Mouse (Mus musculus): ENCODE data around the gene Fndc8. TPM values are rescaled to one million over a fixed set of nuclear protein-coding genes. Genes with fewer than 3 reads are reported as not detected.

Gene Fndc8
- total RNA-seq (2021) = not detected

DNA sequence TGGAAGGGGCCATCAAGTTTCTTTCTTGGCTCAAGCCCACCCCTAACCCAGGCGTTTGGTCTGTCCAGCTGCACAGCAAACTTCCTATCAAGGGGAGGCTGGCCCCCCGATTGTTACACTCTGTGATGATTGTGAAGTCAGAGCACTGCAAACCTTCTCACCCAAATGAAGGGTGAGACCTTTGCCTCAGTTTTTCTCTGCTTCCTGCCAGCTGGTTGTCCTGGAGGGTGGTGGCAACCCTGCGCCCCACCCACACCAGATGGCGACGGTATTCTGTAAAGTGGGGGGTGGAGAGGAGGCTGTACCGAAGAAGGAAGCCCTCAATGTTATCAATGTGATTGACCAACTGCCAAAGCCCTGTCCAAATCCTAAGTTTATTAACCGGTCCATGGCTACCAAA is at the start of gene Fndc8:
Gene Fndc8 (plus strand): TSS at position 189 of the 400 bp plus-strand sequence.
- intact Hi-C loops (cut with DNase I) = loop anchor here (2.0 kb wide), 1 partner anchor 73 kb away; no protein-coding TSS in a partner anchor
- DNase-seq = no peak

DNA sequence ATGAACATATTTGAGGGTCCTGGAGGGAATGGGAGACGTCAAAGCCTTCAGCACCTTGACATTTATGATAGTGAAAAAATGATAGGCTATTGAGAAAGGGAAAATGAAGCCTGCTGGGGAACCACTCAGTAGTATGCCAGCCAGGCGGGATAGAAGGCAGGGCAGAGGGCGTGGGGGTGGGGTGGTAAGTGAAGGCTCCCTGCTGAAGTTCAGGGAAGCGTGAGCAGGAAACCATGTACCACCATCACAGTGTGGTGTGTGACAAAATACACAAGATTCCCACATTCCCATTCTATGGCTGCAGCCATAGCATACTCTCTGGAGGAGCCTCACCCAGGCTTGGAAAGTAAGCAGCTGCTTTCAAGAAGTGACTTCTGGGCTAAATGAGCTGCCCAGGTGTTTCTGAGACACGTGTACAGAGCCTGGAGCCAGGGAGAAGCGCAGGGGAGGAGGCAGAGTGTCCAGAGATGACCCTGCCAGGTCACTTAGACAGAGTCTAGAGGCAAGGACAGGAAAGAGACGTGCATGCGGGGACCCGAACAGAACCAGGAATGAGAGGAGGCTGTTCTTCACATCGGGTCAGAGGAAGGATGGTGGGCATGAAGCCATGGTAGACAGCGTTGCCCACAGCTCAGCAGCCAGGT is 47.0 kb upstream of the Fndc8 start:
- no peak for DNase-seq
- intact Hi-C loops (cut with DNase I) = no loop called here

DNA sequence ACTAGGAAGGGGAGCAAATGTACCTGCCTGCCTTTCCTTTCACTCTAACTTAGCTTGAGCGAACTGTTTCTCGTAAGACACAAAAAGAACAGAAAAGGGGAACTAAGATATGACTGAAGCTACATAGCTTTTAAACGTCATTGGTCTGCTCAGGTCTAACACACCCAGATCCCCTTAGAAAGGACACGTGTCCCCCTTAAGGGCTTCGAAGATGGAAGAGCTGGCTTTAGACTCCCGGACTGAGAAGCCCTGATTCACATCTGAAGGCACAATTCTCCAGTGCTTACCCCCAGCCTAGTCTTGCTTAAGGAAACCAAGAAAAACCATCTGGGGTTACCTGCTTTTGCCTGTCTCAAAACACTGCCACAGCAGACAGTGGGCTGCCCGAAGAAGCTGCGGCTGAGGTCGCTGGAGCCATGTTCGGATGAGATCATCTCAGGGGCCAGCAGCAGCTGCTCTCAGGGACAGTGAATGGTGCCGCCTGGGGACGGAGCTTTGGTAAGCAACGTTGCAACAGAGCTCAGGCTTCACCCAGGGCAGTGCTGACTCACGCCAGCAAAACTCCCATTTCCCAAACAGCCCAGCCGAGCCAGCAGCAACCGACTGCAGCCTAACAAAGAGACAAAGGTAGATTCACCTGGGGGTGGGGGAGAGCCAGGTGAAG is 46.4 kb upstream of the Fndc8 start:
- intact Hi-C loops (cut with DNase I) = no loop called here
- DNase-seq = peak; percentile 64 to 66

DNA sequence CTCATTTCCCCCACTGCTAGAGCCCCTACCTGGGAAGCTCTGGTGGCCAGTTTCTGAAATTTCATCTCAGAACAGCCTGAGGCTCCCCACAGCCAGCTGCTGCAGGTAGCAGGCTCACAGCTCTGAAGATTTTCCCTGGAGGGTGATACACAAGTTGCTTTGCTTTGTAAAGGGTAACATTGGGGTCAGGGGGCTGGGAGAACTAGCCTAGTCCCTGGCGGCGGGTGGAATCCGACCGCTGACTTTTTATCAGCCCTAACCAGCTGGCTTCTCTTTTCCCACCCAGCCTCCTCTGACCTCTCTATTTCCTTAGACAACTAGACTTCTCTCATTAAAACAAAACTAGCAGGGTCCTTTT is 45.9 kb upstream of the Fndc8 start:
- DNase-seq = no peak
- intact Hi-C loops (cut with DNase I) = no loop called here

DNA sequence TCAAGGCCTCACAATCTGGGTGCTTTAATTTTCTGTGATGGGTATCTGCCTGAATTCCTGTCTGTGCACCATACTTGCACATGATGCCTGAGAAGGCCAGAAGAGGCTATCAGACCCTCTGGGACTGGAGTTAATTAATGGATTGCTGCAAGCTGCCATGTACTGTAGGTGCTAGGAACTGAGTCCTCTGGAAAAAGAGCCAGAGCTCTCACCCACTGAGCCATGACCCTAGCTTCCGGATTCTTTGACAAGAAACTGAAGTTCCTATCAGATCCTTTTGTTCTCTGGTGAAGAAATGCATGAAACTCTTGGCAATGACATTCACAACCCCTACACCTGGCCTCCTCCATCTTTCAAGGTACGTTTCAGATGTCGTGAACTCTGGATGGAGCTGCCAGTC is 45.0 kb upstream of the Fndc8 start:
- DNase-seq = no peak
- intact Hi-C loops (cut with DNase I) = no loop called here

DNA sequence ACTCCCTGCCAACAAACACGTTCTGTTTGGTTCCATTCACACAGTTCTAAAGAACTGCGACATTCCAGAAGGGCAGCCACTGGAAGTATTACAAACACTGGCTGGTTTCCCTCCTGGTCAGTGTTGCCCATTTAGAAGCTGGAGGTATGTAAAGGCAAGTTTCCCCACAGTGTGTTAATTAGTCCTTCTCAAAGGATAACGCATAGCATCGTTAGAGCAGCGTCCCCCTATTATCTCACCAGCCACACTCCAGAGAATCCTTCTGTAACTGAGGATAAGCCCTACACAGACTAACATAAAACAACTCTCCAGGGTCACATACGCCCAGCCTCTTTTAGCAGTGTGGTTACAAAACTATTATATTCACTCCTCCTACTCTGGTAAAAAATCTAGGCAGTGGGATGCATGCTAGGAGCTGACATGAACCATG is 44.3 kb upstream of the Fndc8 start:
- intact Hi-C loops (cut with DNase I) = no loop called here
- DNase-seq = no peak

DNA sequence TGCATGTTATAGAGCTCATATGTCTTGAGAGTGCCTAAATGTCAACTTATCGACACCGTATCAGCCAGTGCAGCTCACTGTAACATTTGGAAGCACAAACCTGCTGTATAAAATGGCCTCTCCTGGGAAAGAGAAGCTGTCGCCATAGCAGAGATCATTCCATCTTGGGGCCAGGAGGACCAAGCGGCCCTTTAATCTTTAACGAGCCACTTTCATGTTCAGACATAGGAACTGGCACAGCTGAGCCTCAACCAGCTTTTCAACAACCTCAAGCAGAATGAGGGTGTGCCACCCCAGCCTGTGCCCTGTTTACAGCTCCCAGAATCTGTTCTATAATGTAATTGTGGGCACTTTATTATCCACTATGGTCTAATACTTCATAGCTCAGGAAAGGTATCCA is 41.7 kb upstream of the Fndc8 start:
- no peak for DNase-seq
- intact Hi-C loops (cut with DNase I) = no loop called here

DNA sequence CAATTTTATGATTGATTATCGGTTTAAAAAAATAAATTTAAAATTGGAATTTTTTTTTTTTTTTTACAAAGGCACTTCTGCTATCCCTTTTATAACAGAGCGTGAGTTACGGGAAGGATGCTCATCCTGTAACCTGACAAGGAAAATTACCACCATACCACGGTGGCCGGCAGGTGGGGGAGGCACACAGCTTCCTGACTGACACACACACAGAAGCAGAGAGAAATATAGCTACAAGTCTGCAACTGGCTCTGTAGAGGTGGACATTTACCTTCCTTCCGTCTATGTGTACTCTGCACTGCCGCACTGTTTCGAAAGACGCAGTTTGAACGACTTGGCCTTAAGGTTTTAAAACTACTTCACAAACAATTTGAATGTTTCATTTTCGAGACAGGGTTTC is 39.8 kb upstream of the Fndc8 start:
- intact Hi-C loops (cut with DNase I) = no loop called here
- DNase-seq = no peak

DNA sequence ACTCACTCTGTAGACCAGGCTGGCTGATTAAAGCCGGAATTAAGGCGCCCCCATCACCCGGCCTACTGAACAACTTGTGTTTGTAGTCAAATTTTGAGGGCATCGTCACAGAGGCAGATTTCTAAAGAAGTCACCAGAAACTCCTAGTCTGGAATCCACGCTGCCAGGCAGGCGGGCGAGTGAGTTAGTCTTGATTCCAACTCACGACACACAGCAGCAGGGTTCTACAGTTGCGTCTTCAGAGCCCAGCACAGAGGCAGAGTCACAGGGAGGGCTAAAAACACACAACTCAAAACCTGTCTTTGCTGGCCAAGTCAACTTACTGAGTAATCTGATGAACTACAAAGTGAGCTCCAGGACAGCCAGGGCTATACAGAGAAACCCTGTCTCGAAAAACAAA is 39.4 kb upstream of the Fndc8 start:
- DNase-seq = no peak
- intact Hi-C loops (cut with DNase I) = no loop called here

DNA sequence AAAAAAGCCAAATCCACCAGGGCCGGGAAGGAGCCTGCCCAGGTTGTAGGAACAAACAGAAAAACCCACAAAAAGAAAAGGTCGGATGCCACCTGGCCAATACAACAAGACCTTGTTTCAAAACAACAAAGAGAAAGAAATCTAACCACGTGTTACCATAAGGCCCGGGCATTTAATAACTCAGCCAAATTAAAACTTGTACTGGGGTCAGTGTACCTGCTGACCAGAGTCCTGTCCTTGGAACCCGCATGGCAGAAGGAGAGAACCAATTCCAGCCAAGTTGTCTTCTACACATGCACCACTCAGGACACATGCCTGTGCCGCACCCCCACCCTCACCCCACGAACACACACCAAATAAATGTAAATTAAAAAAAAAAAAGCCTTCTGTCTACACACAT is 39.0 kb upstream of the Fndc8 start:
- DNase-seq = no peak
- intact Hi-C loops (cut with DNase I) = no loop called here

DNA sequence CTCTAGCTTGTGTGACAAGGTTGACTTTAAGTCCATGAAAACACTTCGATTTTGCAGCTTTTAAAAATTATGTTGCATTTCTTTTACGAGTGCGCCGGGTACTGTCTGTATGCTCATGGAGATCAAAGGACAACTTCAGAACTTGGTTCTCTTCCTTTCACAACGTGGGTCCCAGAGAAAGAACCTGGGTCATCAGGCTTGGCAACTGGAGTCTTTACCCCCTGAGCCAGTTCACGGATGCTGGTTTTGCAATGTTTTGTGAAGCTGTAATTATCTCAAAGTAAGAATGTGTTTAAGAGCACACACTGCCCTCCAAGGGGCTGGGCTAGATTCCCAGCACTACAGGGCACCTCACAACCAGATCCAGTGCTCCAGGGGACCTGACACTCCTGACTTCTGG is 37.8 kb upstream of the Fndc8 start:
- no peak for DNase-seq
- intact Hi-C loops (cut with DNase I) = no loop called here

DNA sequence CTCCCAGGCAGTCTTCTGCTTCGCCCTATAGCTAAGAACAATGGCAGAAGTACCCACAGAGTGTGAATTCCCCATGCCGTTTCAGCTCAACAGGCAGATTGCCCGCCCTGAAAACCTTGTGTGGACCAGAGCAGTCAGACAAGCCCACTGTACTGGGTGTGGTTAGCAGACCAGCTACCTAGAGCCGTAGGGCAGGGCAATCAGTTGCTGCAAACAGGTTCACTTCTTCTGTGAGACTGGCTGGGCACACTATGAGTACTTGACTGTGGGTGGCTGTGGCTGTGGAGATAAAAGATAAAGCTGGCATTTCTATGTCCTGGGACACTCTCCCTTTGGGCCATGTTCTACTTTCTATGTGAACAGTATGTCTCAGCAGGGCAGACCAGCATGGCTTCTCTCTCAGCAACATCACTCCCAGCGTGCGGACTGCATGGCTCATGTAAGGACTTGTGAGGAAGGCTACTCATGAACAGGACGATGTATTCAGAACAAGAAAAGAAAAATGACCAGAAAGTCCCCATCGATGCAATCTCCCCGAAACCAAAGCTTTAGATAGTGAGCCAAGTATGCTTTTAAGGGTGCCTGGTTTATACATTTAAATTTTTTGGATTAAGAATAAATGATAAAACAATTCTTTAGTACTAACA is 36.5 kb upstream of the Fndc8 start:
- intact Hi-C loops (cut with DNase I) = no loop called here

DNA sequence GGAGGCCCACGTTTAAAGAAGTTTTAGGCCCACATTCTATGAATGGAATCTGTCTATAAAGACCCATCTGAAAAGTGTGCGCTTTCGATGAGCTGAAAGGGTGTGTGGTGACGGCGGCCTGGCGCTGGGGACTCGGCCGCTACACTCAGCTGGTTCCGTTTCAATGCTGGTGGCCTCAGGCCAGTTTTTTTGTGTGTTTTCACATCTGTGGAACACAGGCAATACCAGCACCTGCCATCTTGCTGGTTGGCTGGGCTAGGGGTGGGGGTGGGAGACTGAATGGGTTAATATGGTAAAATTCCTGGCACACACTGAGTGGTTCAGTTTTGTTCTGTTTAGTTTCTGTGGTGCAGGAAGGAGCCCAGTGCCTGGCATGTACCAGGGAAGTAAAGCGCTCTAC is 35.9 kb upstream of the Fndc8 start:
- DNase-seq = no peak

More for the DNA sequence above, 36.5 kb upstream of the Fndc8 start:
- DNase-seq = no peak

DNA sequence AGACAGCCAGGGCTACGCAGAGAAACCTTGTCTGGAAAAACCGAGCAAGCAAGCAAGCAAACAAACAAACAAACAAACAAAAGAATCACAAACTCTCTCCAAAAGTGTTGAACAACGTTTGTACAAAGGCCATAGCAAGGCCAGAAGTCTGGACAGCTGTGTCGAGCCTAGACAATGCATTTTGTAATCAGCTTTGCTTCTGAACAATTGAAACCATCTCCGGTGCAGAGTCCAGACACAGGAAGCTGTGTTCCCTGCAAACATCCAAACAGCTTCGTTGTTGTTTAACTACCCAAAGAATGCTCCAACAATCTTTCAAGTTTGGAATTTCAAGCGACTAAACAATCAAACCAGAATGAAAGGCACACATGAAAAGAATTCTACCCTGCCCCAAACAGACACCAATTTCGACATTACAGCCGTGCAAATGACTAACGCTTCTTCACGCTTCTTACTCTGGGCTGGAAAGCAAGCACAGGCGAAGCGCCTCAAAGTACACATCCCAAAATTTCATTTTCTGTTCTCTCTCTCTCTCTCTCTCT is 34.5 kb upstream of the Fndc8 start:
- intact Hi-C loops (cut with DNase I) = no loop called here
- DNase-seq = no peak

More for the DNA sequence above, 35.9 kb upstream of the Fndc8 start:
- intact Hi-C loops (cut with DNase I) = no loop called here

DNA sequence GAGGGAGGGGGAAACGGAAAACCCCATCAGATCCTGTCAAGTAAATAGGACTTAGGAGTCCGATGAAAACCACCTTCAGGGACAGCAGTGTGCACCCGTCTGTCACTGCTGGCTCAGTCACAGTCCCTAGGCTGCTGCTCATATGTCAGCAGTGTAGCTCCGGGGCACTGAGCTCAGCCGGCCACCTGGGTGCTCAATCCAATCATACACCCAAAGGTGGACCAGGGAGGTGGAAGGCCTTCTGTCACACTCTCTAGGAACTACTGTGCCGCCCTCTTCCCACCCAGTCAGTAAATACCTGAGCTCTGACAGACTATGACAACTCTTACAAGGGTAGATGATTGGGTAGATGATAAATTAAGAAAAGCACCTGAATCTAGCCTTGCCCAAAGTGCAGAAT is 31.2 kb upstream of the Fndc8 start:
- intact Hi-C loops (cut with DNase I) = no loop called here
- no peak for DNase-seq

DNA sequence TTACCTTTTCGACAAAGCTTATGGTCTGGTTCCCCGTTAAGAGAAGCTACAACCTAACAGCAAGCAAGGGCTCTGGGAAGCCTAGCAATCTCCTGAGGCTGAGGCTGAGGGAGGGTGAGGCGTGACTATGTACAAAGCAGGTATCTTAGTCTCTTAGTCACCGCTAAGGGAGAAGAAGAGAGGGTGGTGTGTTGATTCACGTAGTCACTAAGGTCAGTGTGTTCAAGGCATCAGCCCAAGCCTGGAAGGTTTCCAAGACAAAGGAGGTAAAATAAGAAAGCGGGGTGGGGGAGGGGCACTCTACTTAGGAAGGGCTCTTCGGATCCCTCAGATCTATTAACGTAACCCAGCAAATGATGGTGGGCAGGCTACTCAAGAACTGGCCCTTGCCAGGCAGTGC is 30.4 kb upstream of the Fndc8 start:
- intact Hi-C loops (cut with DNase I) = no loop called here
- no peak for DNase-seq

DNA sequence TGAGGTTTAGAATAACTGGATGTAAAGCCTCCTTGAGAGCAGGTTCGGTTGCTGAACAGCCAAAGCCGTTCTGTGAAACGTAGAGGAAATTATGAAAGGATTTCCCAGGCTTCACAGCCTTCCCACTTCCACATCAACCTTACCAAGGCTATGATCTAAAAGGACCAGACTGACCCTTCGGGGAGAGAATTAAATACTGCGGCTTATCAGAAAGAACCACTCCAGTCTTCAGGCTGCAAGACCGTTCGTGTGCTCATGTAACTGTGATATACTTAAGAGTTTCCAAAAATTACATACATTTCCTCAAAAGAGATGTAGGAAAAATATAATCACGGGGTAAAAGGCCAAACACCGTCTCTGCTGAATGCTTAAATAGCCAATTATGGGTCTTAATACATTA is 29.3 kb upstream of the Fndc8 start:
- intact Hi-C loops (cut with DNase I) = no loop called here
- DNase-seq = no peak

DNA sequence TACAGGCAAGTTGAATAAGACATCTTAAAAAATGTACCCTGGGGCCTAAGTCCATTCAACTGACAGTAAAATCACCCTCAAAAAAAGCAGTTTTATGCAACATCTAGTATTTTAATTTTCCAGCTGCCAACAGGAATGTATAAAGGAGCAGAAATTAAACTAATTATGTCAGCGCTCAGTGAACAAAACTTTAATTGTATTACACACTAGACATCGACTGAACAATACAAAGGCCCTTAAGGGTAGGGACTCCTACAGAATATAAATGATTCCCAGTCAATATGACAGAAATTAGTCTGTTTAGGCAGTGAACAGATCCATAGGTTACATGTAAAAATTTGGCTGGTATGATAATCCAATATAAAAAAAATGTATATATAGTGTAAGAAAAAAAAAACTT is 28.9 kb upstream of the Fndc8 start:
- no peak for DNase-seq
- intact Hi-C loops (cut with DNase I) = no loop called here

DNA sequence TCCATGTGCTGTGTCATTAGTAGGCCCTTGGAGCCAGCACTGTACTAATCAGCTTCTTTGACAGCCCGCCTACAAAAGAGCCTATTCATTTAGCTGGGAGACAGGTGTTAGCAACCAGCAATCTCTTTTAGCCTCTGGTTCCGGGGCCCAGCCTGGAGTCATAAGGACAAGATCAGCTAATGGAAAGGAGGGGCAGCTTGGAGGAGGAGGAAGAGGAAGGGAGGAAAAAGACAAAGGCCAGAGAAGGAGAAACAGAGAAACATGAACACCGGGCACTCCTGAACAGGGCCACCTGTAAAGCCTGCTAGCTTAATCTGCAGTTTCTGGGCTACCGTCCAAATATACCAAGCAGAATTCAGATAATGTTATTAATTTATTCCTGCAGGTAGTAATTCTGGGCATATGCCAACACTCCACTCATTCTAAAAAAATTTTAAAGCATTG is 28.4 kb upstream of the Fndc8 start:
- DNase-seq = no peak
- intact Hi-C loops (cut with DNase I) = no loop called here

DNA sequence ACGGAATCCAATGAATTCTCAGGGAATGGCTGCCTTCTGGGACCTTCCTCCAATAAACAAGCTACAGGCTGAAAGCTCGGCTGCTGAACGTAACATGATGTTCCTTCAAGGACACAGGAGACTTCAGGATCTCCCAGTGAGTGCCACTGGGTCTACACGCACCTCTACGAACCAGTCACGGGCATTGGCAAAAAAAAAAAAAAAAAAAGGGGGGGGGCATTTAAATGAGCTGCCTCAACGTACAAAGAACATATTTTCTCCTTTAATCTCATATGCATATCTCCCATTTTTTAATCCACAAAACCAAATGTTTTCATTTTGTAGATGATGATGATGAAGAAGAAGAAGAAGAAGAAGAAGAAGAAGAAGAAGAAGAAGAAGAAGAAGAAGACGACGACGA is 26.0 kb upstream of the Fndc8 start:
- no peak for DNase-seq
- intact Hi-C loops (cut with DNase I) = no loop called here

DNA sequence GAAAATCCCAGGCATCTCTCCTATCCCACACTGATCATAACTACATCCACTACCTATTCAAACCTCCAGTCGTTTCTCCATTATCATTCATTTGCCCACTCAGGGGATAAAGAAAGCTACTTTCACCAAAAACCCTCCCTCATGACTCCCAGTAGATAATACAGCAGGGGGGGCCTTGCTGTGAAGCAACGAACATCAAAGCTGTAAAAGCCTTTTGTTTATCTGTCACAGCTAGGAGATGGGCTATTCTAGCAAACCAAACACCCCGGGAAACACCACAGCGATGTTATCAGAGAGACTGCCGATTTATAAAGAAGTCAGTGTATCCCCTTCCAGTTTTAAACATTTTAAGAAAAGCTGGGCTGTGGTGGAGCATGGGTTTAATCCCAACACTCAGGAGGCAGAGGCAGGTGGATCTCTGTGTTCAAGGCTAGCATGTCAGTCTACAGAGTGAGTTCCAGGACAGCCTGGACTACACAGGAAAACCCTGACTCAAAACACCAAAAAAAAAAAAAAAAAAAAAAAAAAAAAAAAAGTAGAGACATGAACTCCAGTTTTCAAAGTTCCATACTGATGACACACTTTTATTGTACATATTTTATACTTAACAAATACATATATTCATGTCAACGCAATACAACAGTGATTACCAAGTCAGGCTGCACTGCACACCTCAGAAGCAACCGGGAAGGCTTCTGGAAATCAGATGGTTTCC is 24.9 kb upstream of the Fndc8 start:
- intact Hi-C loops (cut with DNase I) = no loop called here
- DNase-seq = no peak

All from heart, postnatal 36 days (tissue).